Comparison of ENCODE assay signal across 21 mouse cellular contexts in the genomic region with DNA sequence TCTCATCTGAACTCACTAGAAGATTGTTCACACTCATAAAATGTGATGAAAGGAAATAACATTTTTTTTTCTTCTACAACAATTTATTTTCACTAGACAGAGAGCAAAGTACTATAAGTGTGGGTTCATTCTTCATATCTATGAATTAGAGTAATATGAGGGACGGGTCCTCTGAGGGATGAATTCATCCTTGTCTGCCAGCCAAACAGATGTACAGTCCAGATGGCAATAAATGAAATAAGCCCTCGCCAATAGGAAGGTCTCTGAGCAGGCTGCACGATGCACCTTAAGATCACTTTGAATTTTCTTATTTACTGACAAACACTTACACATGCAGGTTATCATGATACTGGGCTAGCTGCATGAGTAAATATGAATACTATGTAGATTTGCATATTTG.
"Had no signal": no experiment of that assay in that cellular context is flagged by ENCODE, and none has a peak within 500 bp of the region (broad histone marks: within the 10 kb centered on the region; RNA-seq: fewer than 3 reads in every experiment).

No protein-coding gene starts in this region.

- H3K9me3 ChIP-seq: limb, embryonic 12.5 days; limb, embryonic 15.5 days; midbrain, embryonic 13.5 days; neural tube, embryonic 12.5 days; stomach, embryonic 15.5 days had no signal

- ATAC-seq: liver, postnatal 0 days; lung, postnatal 0 days; midbrain, embryonic 13.5 days; midbrain, embryonic 16.5 days had no signal

- H3K27ac ChIP-seq: kidney, postnatal 0 days; layer of hippocampus, adult 2 months; left cerebral cortex, adult 2 months; limb, embryonic 12.5 days; limb, embryonic 15.5 days; liver, embryonic 14.5 days; macrophage; midbrain, embryonic 13.5 days; neural tube, embryonic 12.5 days; stomach, embryonic 15.5 days had no signal

- H3K4me2 ChIP-seq: limb, embryonic 12.5 days; limb, embryonic 15.5 days; liver, embryonic 11.5 days; lung, embryonic 14.5 days; midbrain, embryonic 13.5 days; neural tube, embryonic 12.5 days; stomach, embryonic 15.5 days had no signal

- H3K36me3 ChIP-seq: limb, embryonic 12.5 days; limb, embryonic 15.5 days; midbrain, embryonic 13.5 days; neural tube, embryonic 12.5 days; stomach, embryonic 15.5 days had no signal

- H3K9ac ChIP-seq: limb, embryonic 12.5 days; limb, embryonic 15.5 days; liver, embryonic 14.5 days; liver, postnatal 0 days; lung, embryonic 14.5 days; midbrain, embryonic 13.5 days; neural tube, embryonic 12.5 days; stomach, embryonic 15.5 days had no signal

- H3K27me3 ChIP-seq: limb, embryonic 12.5 days; limb, embryonic 15.5 days; midbrain, embryonic 13.5 days; neural tube, embryonic 12.5 days; stomach, embryonic 15.5 days had no signal

- H3K4me3 ChIP-seq: layer of hippocampus, adult 2 months; left cerebral cortex, adult 2 months; limb, embryonic 12.5 days; limb, embryonic 15.5 days; midbrain, embryonic 13.5 days; neural tube, embryonic 12.5 days; stomach, embryonic 15.5 days had no signal

- DNase-seq: kidney, postnatal 25 days; layer of hippocampus, adult 9-11 months; liver, postnatal 0 days; lung, embryonic 14.5 days; retina, postnatal 1 day; right cerebral cortex, postnatal 25 days; spleen, adult 18-20 months; thymus, postnatal 36 days had no signal

- H3K4me1 ChIP-seq: limb, embryonic 12.5 days; limb, embryonic 15.5 days; midbrain, embryonic 13.5 days; neural tube, embryonic 12.5 days; stomach, embryonic 15.5 days had no signal
